Mouse (Mus musculus) hindbrain, embryonic 12.5 days (tissue): Measurements from ENCODE around the gene Fxr2. TPM values are rescaled to one million over a fixed set of nuclear protein-coding genes. Genes with fewer than 3 reads are reported as not detected.

ENCODE experiments used
- ATAC-seq: fragments of 200-750 bp; cut with Nextera tagmentation; 2 replicates; pipeline ENCODE4 v1.8.0; 2017; ENCODE audit warnings: moderate TSS enrichment; ENCODE audit not compliant: low FRiP score
- H3K27ac ChIP-seq: fragments of 300-500 bp; sonication (generic); 2 replicates; pipeline ENCODE4 v1.5.1; 2016; ENCODE audit warnings: mild to moderate bottlenecking
- H3K27me3 ChIP-seq: fragments of 300-500 bp; sonication (generic); 2 replicates; pipeline ENCODE4 v1.6.1; 2016; ENCODE audit warnings: mild to moderate bottlenecking
- H3K36me3 ChIP-seq: fragments of 300-500 bp; sonication (generic); 2 replicates; pipeline ENCODE4 v1.6.1; 2016; ENCODE audit warnings: mild to moderate bottlenecking
- H3K4me1 ChIP-seq: fragments of 300-500 bp; sonication (generic); 2 replicates; pipeline ENCODE4 v1.6.1; 2016
- H3K4me2 ChIP-seq: fragments of 300-500 bp; sonication (generic); replicated peaks from 2 replicates; pipeline ENCODE4 v1.6.1; 2016; ENCODE audit warnings: mild to moderate bottlenecking
- H3K4me3 ChIP-seq: fragments of 300-500 bp; sonication (generic); 2 replicates; pipeline ENCODE4 v1.5.1; 2016; ENCODE audit warnings: mild to moderate bottlenecking
- H3K9ac ChIP-seq: fragments of 300-500 bp; sonication (generic); 2 replicates; pipeline ENCODE4 v1.6.1; 2016; ENCODE audit warnings: mild to moderate bottlenecking, moderate library complexity
- H3K9me3 ChIP-seq: fragments of 300-500 bp; sonication (generic); replicated peaks from 2 replicates; pipeline ENCODE4 v1.6.1; 2016; ENCODE audit warnings: mild to moderate bottlenecking
- WGBS: fragments of 180-500 bp; shearing (Covaris S2); methylation state at CpG from one replicate; pipeline ENCODE4 v1.1.7; 2016; 5-methylcytosine and 5-hydroxymethylcytosine counted together
- polyA plus RNA-seq: library from polyadenylated mRNA; unstranded; fragments of >200 nt; fragmentation: Nextera tagmentation; extraction: Ambion mirVana; gene quantifications from 2 replicates; pipeline ENCODE4 v1.2.1, GENCODE M21; 2016

Gene Fxr2
- polyA plus RNA-seq, 1 experiment from 2014 or later = 62.8 TPM

GRCm38 (mm10) chr11:69664841-69665240 lies 32.1 kb downstream of the Fxr2 start:
- H3K4me2 ChIP-seq = no peak overlapping the region
- 96% methylated on average over 7 of the region's 7 CpGs for WGBS
- no peak for ATAC-seq
- no peaks in the 10 kb centered on the region for H3K9me3 ChIP-seq
- H3K4me3 ChIP-seq = no peak overlapping the region
- H3K9ac ChIP-seq = no peak overlapping the region
- H3K36me3 ChIP-seq = peaks cover 59% of the 10 kb centered on the region
- H3K4me1 ChIP-seq = peaks cover 29% of the 10 kb centered on the region
- H3K27ac ChIP-seq = 0 out of 2 replicates have a peak overlapping the region, but pooled peaks have one; percentile 30
- no peaks in the 10 kb centered on the region for H3K27me3 ChIP-seq

DNA sequence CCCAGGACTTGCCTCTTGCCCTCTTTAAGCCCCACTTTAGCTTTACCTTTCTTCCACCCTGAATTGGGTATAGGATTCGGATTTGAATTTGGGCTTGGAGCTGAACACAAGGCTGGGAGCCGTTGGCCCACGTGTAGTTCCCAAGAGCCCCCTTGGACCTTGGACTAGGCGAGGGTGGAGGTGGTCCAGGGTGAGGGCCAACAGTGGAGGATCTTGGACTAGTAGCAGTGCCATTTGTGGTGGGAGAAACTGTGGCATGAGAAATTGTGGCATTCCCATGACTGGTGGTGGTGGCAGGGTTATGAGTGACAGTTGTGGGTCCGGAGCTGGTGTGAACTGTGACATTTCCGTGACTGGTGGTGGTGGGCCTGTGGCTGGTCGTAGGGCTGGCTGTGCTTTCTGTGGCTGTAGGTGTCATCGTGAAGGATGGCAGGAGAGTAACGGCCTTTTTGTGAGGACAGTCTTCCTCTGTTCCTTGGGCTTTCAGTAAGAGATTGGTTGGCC lies 32.7 kb downstream of the Fxr2 start:
- H3K4me2 ChIP-seq = no peak overlapping the region
- ATAC-seq = no peak
- H3K9me3 ChIP-seq = no peaks in the 10 kb centered on the region
- peaks cover 66% of the 10 kb centered on the region for H3K36me3 ChIP-seq
- H3K4me1 ChIP-seq = peaks cover 36% of the 10 kb centered on the region
- 75% methylated on average over 9 of the region's 9 CpGs for WGBS
- H3K27ac ChIP-seq = peak overlapping the region; percentile 37; the same call in 1 of the 2 replicates
- no peaks in the 10 kb centered on the region for H3K27me3 ChIP-seq
- no peak overlapping the region for H3K9ac ChIP-seq
- H3K4me3 ChIP-seq = no peak overlapping the region

DNA sequence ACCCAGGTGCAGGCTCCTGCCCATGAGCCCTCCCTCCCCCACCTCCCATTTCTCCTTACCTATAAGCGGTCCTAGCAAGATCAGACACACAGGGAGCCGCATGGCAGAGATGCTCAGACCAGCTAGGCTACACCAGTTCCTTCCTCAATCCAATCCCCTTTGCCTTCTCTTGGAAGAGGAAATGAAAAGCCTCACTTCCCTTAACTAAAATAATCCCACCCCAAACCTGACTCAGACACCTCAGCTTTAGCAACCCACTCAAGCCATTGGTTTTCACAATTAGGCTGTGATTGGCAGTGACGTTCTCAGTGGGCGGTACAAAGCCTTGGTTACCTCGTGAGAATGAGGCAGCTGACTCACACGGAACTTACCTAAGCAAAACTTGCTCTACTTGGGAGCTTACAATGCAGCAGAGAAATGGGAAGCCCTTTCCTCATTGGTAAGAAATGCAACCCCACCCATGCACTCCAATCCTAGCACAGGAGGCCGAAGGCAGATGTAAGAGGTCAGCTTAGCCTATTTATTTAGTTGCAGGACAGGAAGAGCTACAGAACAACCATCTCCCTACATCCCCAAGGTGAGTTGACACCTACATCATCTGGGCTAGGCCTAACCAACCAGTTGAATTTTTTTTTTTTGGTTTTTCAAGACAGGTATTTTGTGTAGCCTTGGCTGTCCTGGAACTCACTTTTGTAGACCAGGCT lies 33.3 kb downstream of the Fxr2 start, which contains the start of gene Cd68:
Cd68 (minus strand) TSS at position 193 of the 704 bp plus-strand sequence.
- Histone ChIP-seq H3K36me3 (peaks cover 70% of the 10 kb centered on the region), H3K9me3 (no peaks in the 10 kb centered on the region), H3K9ac (no peak within 1 kb of the TSS), H3K4me1 (peaks cover 35% of the 10 kb centered on the region), H3K27ac (peak within 1 kb of the TSS; percentile 37; the same call in 1 of the 2 replicates), H3K4me2 (no peak within 1 kb of the TSS), H3K4me3 (no peak within 1 kb of the TSS), H3K27me3 (no peaks in the 10 kb centered on the region)
- no peak for ATAC-seq
- 28% methylated on average over 7 of the region's 7 CpGs for whole genome bisulfite sequencing

- no peak overlapping the region for H3K4me3 ChIP-seq
- H3K27me3 ChIP-seq = no peaks in the 10 kb centered on the region
- no peak for ATAC-seq
- no peaks in the 10 kb centered on the region for H3K9me3 ChIP-seq
- H3K4me1 ChIP-seq = peaks cover 29% of the 10 kb centered on the region
- H3K36me3 ChIP-seq = peaks cover 70% of the 10 kb centered on the region
- H3K9ac ChIP-seq = no peak overlapping the region
- 89% methylated on average over 3 of the region's 3 CpGs for WGBS
- no peak overlapping the region for H3K4me2 ChIP-seq
- H3K27ac ChIP-seq = no peak overlapping the region
These were observed 33.8 kb downstream of the Fxr2 start for GRCm38 (mm10) chr11:69666665-69667005.

- Histone ChIP-seq H3K9me3 (no peaks in the 10 kb centered on the region), H3K27ac (peak overlapping the region; percentile 96), H3K9ac (peak overlapping the region; percentile 99), H3K27me3 (no peaks in the 10 kb centered on the region), H3K36me3 (peaks cover 74% of the 10 kb centered on the region), H3K4me3 (peak overlapping the region; percentile 89), H3K4me1 (peaks cover 30% of the 10 kb centered on the region), H3K4me2 (peak overlapping the region; percentile 97)
- ATAC-seq = peak; percentile 64
- WGBS = 1% methylated on average over 58 of the region's 61 CpGs
These were observed 38.3 kb downstream of the Fxr2 start for GRCm38 (mm10) chr11:69670786-69671725.

- Histone ChIP-seq H3K9me3 (no peaks in the 10 kb centered on the region), H3K27ac (peak overlapping the region; percentile 96), H3K4me2 (peak overlapping the region; percentile 97), H3K9ac (peak overlapping the region; percentile 99), H3K36me3 (peaks cover 74% of the 10 kb centered on the region), H3K4me3 (peak overlapping the region; percentile 89), H3K4me1 (peaks cover 30% of the 10 kb centered on the region), H3K27me3 (no peaks in the 10 kb centered on the region)
- peak; percentile 30; the same call in 1 of the 2 replicates for ATAC-seq
- WGBS = under 1% methylated on average over 43 of the region's 43 CpGs
These were observed 38.9 kb downstream of the Fxr2 start for GRCm38 (mm10) chr11:69671726-69672124.

GRCm38 (mm10) chr11:69672211-69672706 lies 39.5 kb downstream of the Fxr2 start, which contains the start of gene Eif4a1:
Eif4a1 (minus strand) TSS chr11:69672423.
- peaks cover 75% of the 10 kb centered on the region for H3K36me3 ChIP-seq
- under 1% methylated on average over 36 of the region's 36 CpGs for WGBS
- H3K27me3 ChIP-seq = no peaks in the 10 kb centered on the region
- H3K9ac ChIP-seq = peak within 1 kb of the TSS; percentile 99
- peak; percentile 97 for ATAC-seq
- H3K4me3 ChIP-seq = peak within 1 kb of the TSS; percentile 89
- H3K4me2 ChIP-seq = peak within 1 kb of the TSS; percentile 97
- H3K4me1 ChIP-seq = peaks cover 30% of the 10 kb centered on the region
- H3K27ac ChIP-seq = peak within 1 kb of the TSS; percentile 96
- H3K9me3 ChIP-seq = no peaks in the 10 kb centered on the region

GRCm38 (mm10) chr11:69679144-69679543 lies 46.4 kb downstream of the Fxr2 start:
- Histone ChIP-seq H3K27me3 (no peaks in the 10 kb centered on the region; the same call in 1 of the 2 replicates), H3K9me3 (no peaks in the 10 kb centered on the region), H3K4me3 (no peak overlapping the region), H3K36me3 (peaks cover 56% of the 10 kb centered on the region), H3K27ac (no peak overlapping the region), H3K4me2 (no peak overlapping the region), H3K4me1 (peaks cover 21% of the 10 kb centered on the region), H3K9ac (no peak overlapping the region)
- 100% methylated on average over 2 of the region's 2 CpGs for WGBS
- ATAC-seq = no peak

DNA sequence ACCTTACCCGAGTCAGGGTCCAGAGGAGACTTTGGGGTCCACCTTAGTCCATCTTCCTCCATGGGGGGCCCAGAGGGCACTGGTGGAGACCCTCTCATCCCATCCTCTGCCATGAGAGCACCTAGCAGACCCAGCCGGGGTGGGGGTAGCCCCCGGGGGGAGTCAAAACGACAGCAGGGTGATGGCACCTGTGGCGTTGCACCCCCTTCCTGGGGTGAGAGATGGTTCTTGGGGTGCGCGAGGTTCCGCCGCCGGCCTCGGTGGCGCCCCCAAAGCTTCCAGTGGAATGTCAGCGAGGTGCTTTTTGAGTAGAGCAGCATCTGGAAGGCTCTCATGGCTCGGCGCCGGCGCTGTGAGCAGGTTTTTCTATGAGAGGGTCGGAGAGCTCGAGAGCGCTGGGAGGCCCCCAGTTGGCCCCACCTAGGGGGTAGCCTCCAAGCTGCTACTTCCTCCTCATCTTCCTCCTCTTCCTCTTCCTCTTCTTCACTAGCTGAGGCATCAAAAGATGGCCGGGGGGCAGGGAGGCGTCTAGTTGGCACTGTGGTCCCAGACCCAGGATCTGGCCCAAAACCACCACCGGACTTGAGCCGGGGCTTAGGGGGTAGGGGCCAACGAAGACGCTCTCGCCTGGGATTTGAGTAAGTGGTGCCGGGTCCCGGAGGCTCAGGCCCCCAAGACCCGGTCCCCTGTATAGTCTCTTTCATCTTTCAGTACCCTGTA lies 47.5 kb downstream of the Fxr2 start:
- H3K4me2 ChIP-seq = peak overlapping the region; percentile 90
- ATAC-seq = no peak
- H3K36me3 ChIP-seq = peaks cover 45% of the 10 kb centered on the region
- 92% methylated on average over 29 of the region's 30 CpGs for WGBS
- H3K4me3 ChIP-seq = peak overlapping the region; percentile 55
- H3K27me3 ChIP-seq = peaks cover 4% of the 10 kb centered on the region
- H3K4me1 ChIP-seq = peaks cover 21% of the 10 kb centered on the region
- H3K9me3 ChIP-seq = no peaks in the 10 kb centered on the region
- no peak overlapping the region for H3K27ac ChIP-seq
- peak overlapping the region; percentile 15 for H3K9ac ChIP-seq

DNA sequence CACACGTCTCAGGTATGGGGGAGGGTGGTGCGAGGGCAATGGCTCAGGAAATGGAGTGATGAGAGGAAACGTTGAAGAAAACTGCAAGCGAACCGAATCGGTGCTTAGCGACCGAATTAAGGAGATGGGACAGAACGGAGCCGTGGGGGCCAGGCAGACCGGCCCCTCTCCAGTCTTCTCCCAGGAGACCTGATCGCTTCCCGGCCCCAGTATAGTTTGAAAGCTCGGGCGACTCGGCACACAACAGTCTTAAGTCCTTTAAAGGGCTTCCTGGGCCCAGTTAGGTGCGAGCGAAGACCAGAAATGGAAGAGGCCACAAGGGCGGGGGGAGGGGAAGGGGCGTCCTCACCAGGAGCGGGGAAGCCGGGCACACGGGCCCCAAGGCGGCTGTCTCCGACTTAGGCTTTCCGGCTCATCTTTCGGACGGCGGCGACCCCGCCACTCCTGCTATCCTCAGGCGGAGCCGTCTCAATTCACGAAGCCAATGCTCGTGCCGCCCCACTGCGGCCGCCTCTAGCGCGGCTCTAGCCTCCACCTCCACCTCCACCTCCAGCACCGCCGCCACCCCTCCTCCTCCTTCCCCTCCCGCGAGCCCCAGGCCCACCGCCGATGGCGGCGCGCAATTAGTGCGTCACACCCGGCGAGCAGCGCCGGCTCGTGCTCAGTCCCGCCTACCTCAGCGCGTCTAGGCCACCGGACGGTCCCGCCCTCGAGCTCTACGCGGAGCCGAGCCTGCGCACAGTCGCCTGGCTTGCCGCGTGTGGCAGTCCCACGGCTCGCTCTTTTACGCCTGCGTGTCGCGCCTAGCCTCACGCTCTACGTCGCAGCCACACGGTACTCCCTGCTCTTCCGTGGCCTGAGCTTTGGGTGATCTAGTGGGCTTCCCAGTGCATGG lies 48.8 kb downstream of the Fxr2 start, which contains the start of gene Senp3:
Senp3 (minus strand) TSS at position 771 of the 895 bp plus-strand sequence.
- Histone ChIP-seq H3K27me3 (peaks cover 4% of the 10 kb centered on the region), H3K4me1 (peaks cover 24% of the 10 kb centered on the region), H3K4me3 (peak within 1 kb of the TSS; percentile 55), H3K36me3 (peaks cover 32% of the 10 kb centered on the region), H3K9me3 (no peaks in the 10 kb centered on the region), H3K27ac (peak within 1 kb of the TSS; percentile 94), H3K4me2 (peak within 1 kb of the TSS; percentile 90), H3K9ac (peak within 1 kb of the TSS; percentile 88)
- ATAC-seq = peak; percentile 95
- under 1% methylated on average over 71 of the region's 80 CpGs for WGBS
